Mouse (Mus musculus) frontal cortex, postnatal 25 days (tissue): ENCODE data around the gene Cpxm1.
"Not testable (repeated sequence)": the region's sequence is repeated elsewhere in the genome, so short reads cannot be mapped to it uniquely, and the experiment has no call there.

Source experiments
- DNase-seq, 2 experiments: peaks; one replicate each; pipeline ENCODE4 v3.0.0; 2022; ENCODE audit warnings: low spot score in 2 of 2

The Cpxm1 gene

GRCm38 (mm10) chr2:130401891-130402290 is 4.5 kb upstream of the Cpxm1 start:
- no peak for DNase-seq

DNA sequence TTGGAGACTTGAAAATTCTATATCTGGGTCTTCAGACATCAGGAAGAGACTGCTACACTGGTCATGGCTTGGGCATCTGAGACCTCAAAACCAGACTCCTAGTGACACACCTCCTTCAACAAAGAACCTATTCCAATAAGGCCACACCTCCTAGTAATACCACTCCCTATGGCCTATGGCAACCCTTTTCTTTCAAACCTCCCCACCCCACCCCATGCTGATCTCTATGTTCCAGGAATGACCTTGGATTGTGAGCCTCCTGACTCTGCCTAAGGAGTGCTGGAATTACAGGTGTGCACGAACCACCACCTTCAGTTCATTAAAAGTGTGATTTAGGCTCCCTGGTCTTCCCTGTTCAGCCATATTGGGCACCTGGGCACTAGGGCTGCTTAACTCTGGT is 2.7 kb upstream of the Cpxm1 start:
- DNase-seq, result no peak

DNA sequence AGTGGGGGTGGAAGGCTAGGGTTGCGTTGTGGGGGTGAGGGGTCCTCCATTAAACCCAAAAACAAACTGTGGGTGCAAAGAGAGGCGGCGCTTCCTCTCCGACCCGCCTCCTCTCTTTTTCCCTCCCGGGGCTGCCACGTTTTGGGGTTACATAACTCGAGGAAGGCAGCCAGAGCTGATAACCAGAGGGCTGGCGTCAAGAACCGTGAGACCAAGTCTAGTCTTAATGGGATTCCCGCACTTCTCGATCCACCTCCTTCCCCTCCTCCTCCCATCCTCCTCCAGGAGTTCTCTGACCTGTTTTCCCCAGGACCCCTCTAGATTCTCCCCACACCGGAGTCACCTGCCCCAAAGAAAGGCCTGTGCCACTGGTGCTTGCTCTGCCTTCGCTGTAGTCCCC is 717 bp upstream of the Cpxm1 start:
- no peak for DNase-seq

DNA sequence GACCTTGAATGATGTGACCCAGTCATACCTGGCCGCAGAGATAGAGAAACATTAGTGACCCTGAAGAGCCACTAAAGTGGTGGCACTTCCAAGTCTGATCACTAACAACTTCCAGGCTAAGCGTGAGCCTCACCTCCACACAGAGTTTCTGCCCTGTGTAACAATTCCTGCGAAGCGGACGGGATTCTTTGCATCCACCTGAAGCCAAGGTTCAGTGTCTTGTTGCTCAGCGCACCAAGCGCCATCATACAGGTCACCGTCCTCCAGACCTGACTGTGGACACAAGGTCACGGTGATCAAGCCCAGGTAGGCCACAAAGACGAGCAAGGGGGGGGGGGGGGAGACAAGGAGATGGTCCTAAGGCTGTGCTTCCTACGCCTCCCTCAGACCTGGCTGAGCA is 1.7 kb downstream of the Cpxm1 start:
- DNase-seq, result no peak

- no peak for DNase-seq
Observed at GRCm38 (mm10) chr2:130392836-130393235, 4.5 kb downstream of the Cpxm1 start.

GRCm38 (mm10) chr2:130390993-130391625 is 6.3 kb downstream of the Cpxm1 start:
- no peak for DNase-seq

GRCm38 (mm10) chr2:130388796-130389195 is 8.6 kb downstream of the Cpxm1 start:
- no peak for DNase-seq

DNA sequence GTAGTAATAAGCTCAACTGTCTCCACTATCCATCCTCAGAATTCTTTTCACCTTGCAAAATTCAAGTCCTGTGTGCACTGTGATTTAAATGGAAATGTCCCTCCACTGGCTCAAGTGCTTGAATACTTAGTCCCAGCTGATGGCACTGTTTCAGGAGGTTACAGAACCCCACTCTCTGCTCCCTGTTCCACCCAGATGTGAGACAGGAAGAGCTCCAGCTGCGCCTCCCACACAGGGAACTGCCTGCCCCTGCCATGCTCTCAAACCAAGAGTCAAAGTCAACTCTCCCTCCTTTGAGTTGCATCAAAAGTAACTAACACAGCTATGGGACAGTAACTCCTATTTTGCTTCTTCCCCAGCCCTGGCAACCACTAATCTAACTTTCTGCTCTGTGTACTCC is 11.2 kb downstream of the Cpxm1 start:
- no peak for DNase-seq

DNA sequence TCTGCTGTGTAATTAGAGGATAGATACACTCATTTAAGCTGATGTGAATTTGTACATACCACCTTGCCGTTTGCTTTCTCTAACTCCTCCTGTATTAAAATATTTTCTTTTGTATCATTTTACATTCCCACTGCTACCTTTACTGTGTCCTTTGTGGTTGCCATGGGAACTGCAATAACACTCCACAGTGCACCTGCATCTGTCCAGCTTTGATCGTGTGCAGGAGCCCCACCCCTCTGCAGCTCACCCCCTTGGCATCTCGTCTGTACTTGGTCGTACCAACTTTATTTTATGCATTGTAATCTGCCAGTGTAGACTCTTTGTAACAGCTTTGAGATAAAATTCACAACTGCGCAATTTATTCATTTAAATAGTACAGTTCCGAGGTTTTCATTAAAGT is 13.5 kb downstream of the Cpxm1 start:
- no peak for DNase-seq

DNA sequence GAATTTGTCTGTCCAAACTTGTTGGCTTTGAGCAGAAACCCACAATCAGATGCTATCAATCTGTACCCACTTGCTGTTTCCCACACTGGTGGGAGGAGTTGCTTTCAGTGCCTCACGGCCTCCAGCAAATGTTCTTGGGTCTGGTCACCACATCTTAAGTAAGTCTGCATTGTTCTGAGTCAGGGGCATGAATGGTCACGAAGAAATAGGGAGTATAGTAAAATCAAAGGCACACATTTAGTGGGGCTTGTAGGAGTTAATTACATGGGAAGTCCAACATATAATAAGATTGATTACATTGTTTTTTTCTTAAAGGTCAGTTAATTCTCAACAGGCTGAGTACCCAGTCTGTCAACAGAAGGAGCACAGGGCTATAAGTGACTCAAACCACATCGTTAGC is 14.2 kb downstream of the Cpxm1 start:
- DNase-seq, result no peak

DNA sequence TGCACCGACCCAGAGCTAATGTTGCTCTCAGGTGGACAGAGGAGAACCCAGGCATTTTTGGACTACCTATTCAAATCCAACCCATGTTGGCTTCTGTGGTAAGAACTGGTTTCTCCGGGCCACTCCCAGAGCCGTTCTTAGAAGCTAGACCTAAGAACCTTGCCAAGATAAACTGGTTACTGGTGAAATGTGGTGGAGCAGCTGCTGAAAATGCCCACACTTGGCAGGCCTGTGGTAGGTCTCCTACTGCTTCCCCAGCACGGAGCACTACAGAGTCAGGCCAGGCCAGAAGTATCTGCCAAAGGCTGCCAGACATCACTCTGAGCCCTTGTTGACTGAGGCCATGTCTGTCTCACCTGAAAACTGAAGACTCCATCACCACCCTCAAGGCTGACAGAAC is 22.4 kb downstream of the Cpxm1 start:
- DNase-seq, result no peak

- not testable (repeated sequence) for DNase-seq
Observed at GRCm38 (mm10) chr2:130373026-130373425, 24.3 kb downstream of the Cpxm1 start.

DNA sequence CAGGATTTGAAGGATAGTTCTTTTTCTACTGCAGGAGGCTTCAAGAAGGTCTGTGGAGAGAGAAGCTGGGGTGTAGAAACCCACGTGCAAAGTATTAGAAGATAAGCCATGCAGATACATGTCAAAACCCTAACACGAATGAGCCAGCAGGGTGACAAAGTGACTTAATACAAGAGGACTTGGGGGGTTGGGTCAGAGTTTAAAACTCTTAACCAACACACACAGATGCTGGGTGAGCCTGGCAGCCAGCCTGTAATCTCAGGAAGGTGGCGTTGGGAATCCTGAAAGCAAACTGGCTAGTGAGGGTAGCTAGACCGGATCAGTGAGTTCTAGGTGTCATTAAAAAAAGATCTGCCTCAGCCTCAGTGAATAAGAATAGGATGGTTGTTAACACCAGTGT is 30.0 kb downstream of the Cpxm1 start:
- DNase-seq, result no peak

DNA sequence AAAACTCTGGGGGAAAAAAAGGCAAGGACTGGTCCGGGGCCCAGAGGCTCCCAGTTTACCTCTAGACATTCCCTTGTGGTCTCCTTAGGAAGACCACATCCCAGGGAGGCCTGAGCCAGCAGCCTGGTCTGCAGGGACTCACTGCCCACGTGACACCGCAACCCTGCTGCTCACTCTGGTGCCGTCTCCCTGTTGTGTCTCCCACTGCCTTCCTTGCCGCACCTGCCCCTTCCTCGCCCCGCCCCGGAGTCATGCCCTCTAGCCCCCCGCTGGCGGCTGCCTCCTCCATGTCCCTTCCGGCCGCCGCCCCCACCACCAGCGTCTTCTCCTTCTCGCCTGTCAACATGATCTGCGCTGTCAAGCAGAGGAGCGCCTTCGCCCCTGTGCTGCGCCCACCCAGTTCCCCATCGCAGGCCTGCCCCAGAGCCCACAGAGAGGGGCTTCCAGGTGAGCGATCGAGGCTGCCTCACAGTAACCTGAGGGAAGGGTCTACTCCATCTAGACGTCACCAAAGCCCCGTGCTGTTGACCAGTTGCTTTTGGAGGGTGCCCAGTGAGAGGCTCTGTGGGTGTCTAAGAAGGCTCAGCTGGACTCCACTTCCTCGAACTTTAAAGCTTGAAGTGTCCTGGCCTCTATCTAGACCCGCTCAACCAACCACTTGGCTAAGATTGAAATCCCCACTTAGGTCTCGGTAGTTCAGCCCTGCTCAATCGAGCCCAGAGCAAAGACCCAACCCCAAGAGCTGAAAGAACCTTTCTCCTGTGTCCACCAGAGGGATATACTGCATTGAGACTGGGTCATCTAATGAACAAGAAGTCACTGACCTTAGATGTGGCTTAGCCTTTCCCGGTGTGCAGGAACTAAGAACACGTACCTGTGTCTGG is 31.9 kb downstream of the Cpxm1 start:
- DNase-seq, result no peak

- peak in 1 of 2 experiments; percentile 40 for DNase-seq
Observed at GRCm38 (mm10) chr2:130362511-130363026, 34.8 kb downstream of the Cpxm1 start.

DNA sequence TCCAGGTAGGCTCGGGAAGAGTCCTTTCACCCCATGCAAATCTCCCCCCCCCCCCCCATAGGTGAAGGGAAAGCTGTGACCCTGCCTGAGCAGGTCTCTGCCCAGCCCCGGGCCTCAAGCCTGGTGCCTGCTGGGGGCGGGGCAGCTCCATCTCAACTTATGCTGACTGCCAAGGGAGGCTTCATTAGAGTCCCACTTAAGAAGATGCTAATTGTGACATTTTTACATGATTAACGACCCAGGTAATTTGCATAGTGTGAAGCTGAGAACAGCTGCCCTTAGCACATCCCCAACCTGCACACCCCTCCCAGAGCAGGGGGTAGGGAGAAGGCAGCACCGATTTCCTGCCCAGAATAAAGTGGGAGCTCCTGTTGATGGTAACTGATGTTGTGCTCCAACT is 38.5 kb downstream of the Cpxm1 start:
- DNase-seq, result no peak

DNA sequence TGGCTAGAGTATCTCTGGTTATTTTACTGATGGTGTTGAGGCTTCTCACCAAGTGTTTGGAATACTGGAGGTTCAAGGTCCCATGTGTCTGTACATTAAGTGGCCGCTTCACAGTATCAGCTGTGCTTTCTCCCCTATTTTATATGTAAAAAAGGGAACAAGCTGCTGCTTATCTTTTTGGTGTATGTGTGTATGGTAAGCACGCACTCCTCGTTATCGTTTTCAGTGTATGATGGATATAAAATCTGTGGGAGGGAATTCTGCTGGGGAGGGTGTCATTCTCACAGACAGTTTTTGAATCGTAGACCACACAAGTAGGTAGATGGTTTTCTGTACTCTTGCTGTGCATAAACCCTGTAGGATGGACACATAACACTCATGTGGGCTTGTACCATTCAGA is 39.8 kb downstream of the Cpxm1 start:
- DNase-seq, result no peak

DNA sequence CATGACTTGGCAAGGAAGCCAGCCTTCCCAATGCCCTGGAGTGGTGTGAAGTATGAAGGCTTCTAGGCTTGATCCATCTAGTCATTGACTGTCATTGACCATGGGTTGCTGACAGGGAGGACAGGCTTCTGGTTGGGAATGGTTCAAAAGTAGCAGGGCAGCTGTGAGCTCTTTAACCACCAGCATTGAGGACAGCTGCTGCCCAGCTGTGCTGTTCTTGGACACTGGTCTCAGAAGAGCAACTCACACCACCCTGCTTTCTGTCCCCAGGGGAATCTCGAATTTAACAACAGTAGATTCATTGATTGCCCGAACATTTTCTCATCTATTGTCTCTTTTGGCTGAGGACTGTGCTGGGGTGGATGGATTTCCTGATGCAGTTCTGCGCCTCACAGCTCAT is 43.5 kb downstream of the Cpxm1 start:
- no peak for DNase-seq

- no peak for DNase-seq
Observed at GRCm38 (mm10) chr2:130353411-130353810, 44.0 kb downstream of the Cpxm1 start.

DNA sequence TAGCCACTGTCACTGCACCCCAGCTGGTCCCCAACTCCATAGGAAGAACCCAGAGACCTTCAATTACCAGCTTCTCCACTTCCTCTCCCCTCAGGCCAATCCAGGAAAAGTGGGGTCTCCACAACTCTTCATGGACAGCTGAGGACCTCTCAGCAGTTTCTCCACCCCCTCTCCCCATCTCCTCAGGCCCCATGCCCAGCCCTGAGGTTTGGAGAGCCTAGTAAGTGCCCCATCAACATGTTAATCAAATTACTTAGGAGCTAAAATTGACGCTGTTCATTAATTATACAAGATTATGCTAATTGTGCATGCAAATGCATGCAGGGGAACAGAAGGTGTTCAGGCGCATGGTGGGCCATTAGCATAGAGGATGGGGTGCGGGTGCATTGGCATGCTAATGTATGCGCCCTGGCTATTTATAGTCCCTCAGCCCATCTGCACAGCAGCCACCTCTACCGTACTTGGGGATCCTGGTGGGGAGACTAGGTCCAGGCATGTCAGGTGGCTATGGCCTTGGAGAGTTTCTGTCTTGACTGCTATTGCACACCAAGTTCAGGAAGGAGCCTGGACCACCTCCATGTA is 45.5 kb downstream of the Cpxm1 start:
- no peak for DNase-seq

DNA sequence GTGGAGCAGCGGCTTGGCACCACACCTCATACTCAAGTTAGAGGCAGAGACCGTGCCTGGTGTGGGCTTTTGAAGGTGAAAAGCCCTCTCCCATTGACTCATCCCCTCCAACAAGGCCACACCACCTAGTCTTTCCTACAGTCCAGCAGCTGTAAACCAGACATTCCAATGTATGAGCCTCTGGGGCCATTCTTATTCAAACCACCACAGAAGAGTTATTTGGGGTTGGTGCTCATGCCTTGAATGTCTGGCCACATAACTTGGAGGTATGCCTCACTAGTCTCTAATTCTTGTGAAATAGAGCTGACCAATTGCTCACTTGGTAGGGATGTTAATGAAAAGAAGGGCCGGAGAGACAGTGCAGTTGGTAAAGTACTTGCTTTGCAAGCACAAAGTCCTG is 47.0 kb downstream of the Cpxm1 start:
- DNase-seq, result no peak

GRCm38 (mm10) chr2:130341220-130341580 is 56.2 kb downstream of the Cpxm1 start:
- DNase-seq, result no peak
